Mouse (Mus musculus) liver, postnatal 0 days (tissue): ENCODE results near the gene Cct8.

Source experiments
- CTCF ChIP-seq: sonication (generic); IDR thresholded peaks from 2 replicates; pipeline ENCODE4 v1.5.1; 2016; ENCODE audit warnings: antibody characterized with exemption, low read depth
- EP300 ChIP-seq: IDR thresholded peaks from 2 replicates; pipeline ENCODE4 v1.6.1; 2016; ENCODE audit warnings: antibody characterized with exemption, low read depth, mild to moderate bottlenecking

- TF ChIP-seq CTCF (no peak), EP300 (no peak)
These were observed 50.1 kb downstream of the Cct8 start for GRCm38 (mm10) chr16:87445528-87445927.
